Mouse (Mus musculus) embryonic fibroblast, embryonic 13.5 days (primary cell): ENCODE measurements around the gene Chst3.

Experiments used
- CTCF ChIP-seq: IDR thresholded peaks from 2 replicates; pipeline ENCODE4 v1.5.1; 2011; ENCODE audit warnings: mild to moderate bottlenecking, control low read depth, low read length, moderate library complexity, borderline replicate concordance; ENCODE audit not compliant: insufficient read depth
- POLR2A ChIP-seq: IDR thresholded peaks from 2 replicates; pipeline ENCODE4 v1.6.1; 2011; ENCODE audit warnings: low read depth, mild to moderate bottlenecking, control low read depth, low read length, moderate library complexity

- TF ChIP-seq CTCF (no peak), POLR2A (no peak)
Measured at GRCm38 (mm10) chr10:60136935-60137334, 82.1 kb downstream of the Chst3 start.
